Mouse (Mus musculus) midbrain, embryonic 11.5 days (tissue): ENCODE results near the gene Mat2b. TPM values are rescaled to one million over a fixed set of nuclear protein-coding genes. Genes with fewer than 3 reads are reported as not detected.
"Not testable (repeated sequence)": the region's sequence is repeated elsewhere in the genome, so short reads cannot be mapped to it uniquely, and the experiment has no call there.

ENCODE experiments used
- ATAC-seq: fragments of 200-750 bp; cut with Nextera tagmentation; 2 replicates; pipeline ENCODE4 v1.8.0; 2017; ENCODE audit warnings: moderate TSS enrichment, moderate library complexity; ENCODE audit not compliant: low FRiP score
- DNase-seq: peaks from one replicate; pipeline ENCODE4 v3.0.0; 2015; ENCODE audit warnings: low spot score; ENCODE audit errors: missing footprints
- H3K27ac ChIP-seq: fragments of 300-500 bp; sonication (generic); 2 replicates; pipeline ENCODE4 v1.5.1; 2014; ENCODE audit warnings: low read depth, low read length
- H3K27me3 ChIP-seq: fragments of 300-500 bp; sonication (generic); 2 replicates; pipeline ENCODE4 v1.6.1; 2014; ENCODE audit warnings: mild to moderate bottlenecking, low read length, moderate library complexity, mixed read lengths; ENCODE audit not compliant: control insufficient read depth, insufficient read depth
- H3K36me3 ChIP-seq: fragments of 300-500 bp; sonication (generic); 2 replicates; pipeline ENCODE4 v1.6.1; 2014; ENCODE audit warnings: mild to moderate bottlenecking, low read length, moderate library complexity, mixed read lengths; ENCODE audit not compliant: control insufficient read depth, insufficient read depth
- H3K4me1 ChIP-seq: fragments of 300-500 bp; sonication (generic); 2 replicates; pipeline ENCODE4 v1.6.1; 2014; ENCODE audit warnings: low read length; ENCODE audit not compliant: control insufficient read depth, insufficient read depth
- H3K4me2 ChIP-seq: fragments of 300-500 bp; sonication (generic); 2 replicates; pipeline ENCODE4 v1.6.1; 2014; ENCODE audit warnings: mild to moderate bottlenecking, moderate library complexity
- H3K4me3 ChIP-seq: fragments of 300-500 bp; sonication (generic); 2 replicates; pipeline ENCODE4 v1.5.1; 2014; ENCODE audit warnings: low read depth, low read length
- H3K9ac ChIP-seq: fragments of 300-500 bp; sonication (generic); 2 replicates; pipeline ENCODE4 v1.6.1; 2014; ENCODE audit warnings: low read length
- H3K9me3 ChIP-seq: fragments of 300-500 bp; sonication (generic); 2 replicates; pipeline ENCODE4 v1.6.1; 2016; ENCODE audit warnings: low read length; ENCODE audit not compliant: control insufficient read depth
- WGBS: fragments of 180-500 bp; shearing (Covaris S2); extraction: QIAGEN DNeasy Blood & Tissue Kit; methylation state at CpG from one replicate; pipeline ENCODE4 v1.1.7; 2014; 5-methylcytosine and 5-hydroxymethylcytosine counted together
- polyA plus RNA-seq: library from polyadenylated mRNA; unstranded; fragments of >200 nt; fragmentation: Nextera tagmentation; extraction: Ambion mirVana; gene quantifications from 2 replicates; pipeline ENCODE4 v1.2.1, GENCODE M21; 2014

Mat2b gene
- polyA plus RNA-seq, 1 experiment from 2014 or later = 107 TPM

DNA sequence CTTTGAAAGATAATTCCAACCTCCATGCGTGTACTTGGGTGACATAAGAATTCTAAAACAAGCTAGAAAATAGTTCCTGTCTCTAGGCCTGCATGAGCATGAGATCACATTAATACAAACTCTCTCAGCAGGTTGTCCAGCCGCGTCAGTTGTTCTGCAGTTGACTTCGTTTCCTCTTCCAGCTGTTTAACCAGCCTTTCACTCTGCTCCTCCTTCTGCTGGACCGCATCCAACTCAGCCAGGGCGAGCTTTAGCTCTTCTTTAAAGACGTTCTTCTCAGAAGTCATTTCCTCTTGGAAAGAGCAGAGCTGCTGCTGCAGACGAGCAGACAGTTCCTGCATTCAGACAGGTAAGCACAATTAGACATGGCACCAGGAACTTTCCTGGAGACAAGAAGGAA is 18.9 kb upstream of the Mat2b start:
- Histone ChIP-seq H3K27me3 (no peaks in the 10 kb centered on the region), H3K9me3 (no peaks in the 10 kb centered on the region), H3K4me1 (no peaks in the 10 kb centered on the region), H3K9ac (no peak overlapping the region), H3K4me2 (no peak overlapping the region), H3K4me3 (no peak overlapping the region), H3K27ac (no peak overlapping the region), H3K36me3 (peaks cover 30% of the 10 kb centered on the region)
- DNase-seq (peak; percentile 12), ATAC-seq (no peak)
- 91% methylated on average over 8 of the region's 8 CpGs for WGBS

- 93% methylated on average over 6 of the region's 6 CpGs for WGBS
- not testable (repeated sequence) for H3K9ac ChIP-seq, H3K27me3 ChIP-seq, H3K9me3 ChIP-seq, H3K4me3 ChIP-seq, H3K4me1 ChIP-seq, DNase-seq, H3K27ac ChIP-seq, H3K4me2 ChIP-seq, ATAC-seq
- peaks cover 20% of the 10 kb centered on the region for H3K36me3 ChIP-seq
Measured at GRCm38 (mm10) chr11:40709899-40710298, 14.9 kb upstream of the Mat2b start.

- Histone ChIP-seq H3K9ac (peak overlapping the region; percentile 95), H3K36me3 (no peaks in the 10 kb centered on the region), H3K27ac (peak overlapping the region; percentile 92), H3K9me3 (no peaks in the 10 kb centered on the region), H3K4me1 (peaks cover 11% of the 10 kb centered on the region), H3K27me3 (no peaks in the 10 kb centered on the region), H3K4me3 (peak overlapping the region; percentile 84), H3K4me2 (peak overlapping the region; percentile 64)
- WGBS = under 1% methylated on average over 31 of the region's 31 CpGs
- ATAC-seq (peak; percentile 75), DNase-seq (peak; percentile 97)
Measured at GRCm38 (mm10) chr11:40694311-40695087, 504 bp downstream of the Mat2b start.

- no peaks in the 10 kb centered on the region for H3K27me3 ChIP-seq
- peak overlapping the region; percentile 95 for H3K9ac ChIP-seq
- no peaks in the 10 kb centered on the region for H3K9me3 ChIP-seq
- H3K36me3 ChIP-seq = no peaks in the 10 kb centered on the region
- peak overlapping the region; percentile 64 for H3K4me2 ChIP-seq
- peak overlapping the region; percentile 92; the same call in 1 of the 2 replicates for H3K27ac ChIP-seq
- ATAC-seq (no peak), DNase-seq (peak; percentile 93)
- peak overlapping the region; percentile 84 for H3K4me3 ChIP-seq
- H3K4me1 ChIP-seq = peaks cover 11% of the 10 kb centered on the region
- 1% methylated on average over 16 of the region's 16 CpGs for WGBS
Measured at GRCm38 (mm10) chr11:40693366-40693951, 1.5 kb downstream of the Mat2b start.

GRCm38 (mm10) chr11:40692511-40693365 is 2.3 kb downstream of the Mat2b start:
- H3K4me3 ChIP-seq = peak overlapping the region; percentile 84
- H3K27me3 ChIP-seq = no peaks in the 10 kb centered on the region

DNA sequence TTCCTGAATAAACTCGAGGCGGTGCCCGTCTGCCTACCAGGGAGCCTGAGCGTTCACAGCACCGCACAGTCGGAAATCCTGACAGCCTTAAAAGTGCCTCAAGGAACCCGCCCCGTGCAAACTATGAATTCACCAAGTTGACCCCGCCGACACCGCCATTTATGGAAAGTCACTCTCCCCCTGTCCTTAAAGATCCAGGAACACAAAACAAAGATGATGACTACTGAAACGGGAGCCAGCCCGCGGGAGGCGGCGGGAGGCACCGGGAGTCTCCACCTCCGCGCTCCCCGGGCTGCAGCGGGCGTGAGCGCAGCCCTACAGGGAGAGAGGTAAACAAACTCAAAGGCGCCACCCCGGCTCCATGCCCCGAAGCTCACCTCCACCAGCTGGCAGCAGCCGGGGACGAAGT is 2.9 kb downstream of the Mat2b start:
- Histone ChIP-seq H3K36me3 (0 out of 2 replicates have a peak, but pooled peaks cover 2% of the 10 kb centered on the region), H3K4me1 (peaks cover 11% of the 10 kb centered on the region), H3K4me2 (peak overlapping the region; percentile 64), H3K4me3 (peak overlapping the region; percentile 84), H3K9me3 (no peaks in the 10 kb centered on the region), H3K27me3 (no peaks in the 10 kb centered on the region), H3K27ac (peak overlapping the region; percentile 30), H3K9ac (peak overlapping the region; percentile 74)
- under 1% methylated on average over 28 of the region's 28 CpGs for WGBS
- ATAC-seq = peak; percentile 73
- DNase-seq = no peak

More at GRCm38 (mm10) chr11:40692511-40693365, 2.3 kb downstream of the Mat2b start:
- Histone ChIP-seq H3K27ac (peak overlapping the region; percentile 30), H3K36me3 (no peaks in the 10 kb centered on the region), H3K9me3 (no peaks in the 10 kb centered on the region), H3K4me1 (peaks cover 11% of the 10 kb centered on the region), H3K4me2 (peak overlapping the region; percentile 64), H3K9ac (peak overlapping the region; percentile 95)
- ATAC-seq (peak; percentile 96), DNase-seq (peak; percentile 98)
- 1% methylated on average over 36 of the region's 36 CpGs for WGBS

DNA sequence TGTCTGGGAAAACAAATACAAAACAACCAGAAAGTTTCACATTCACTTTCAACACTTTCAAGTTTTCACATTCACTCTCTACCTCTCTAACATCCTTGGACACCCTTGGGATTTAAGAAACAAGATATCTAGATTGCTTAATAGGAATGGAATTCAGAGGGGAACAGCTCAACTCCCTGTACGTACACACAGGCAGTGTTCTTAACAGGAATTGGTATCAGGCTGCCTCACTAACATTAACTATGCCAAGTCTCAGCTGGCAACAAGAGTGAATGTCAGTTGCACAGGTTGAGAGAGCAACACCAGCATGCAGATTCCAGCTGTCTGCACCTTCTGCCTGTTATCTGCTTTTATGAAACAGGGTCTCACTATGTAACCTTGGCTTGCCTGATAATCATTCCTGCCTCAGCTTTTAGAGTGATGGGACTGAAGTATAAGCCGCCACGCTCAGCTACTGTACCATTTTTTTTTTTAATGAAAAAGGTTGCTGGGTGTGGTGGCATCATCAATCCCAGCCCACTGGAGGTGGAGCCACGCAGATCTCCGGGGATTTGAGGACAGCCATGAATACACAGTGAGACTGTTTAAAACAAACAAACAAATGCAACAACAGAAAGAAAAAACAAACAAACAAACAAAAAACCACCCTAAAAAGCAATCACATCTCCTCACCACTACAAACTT is 4.4 kb downstream of the Mat2b start:
- Histone ChIP-seq H3K4me1 (peaks cover 11% of the 10 kb centered on the region), H3K27ac (no peak overlapping the region), H3K4me2 (no peak overlapping the region), H3K27me3 (no peaks in the 10 kb centered on the region), H3K36me3 (peaks cover 3% of the 10 kb centered on the region; the same call in 1 of the 2 replicates), H3K4me3 (no peak overlapping the region), H3K9me3 (no peaks in the 10 kb centered on the region), H3K9ac (no peak overlapping the region)
- WGBS = 87% methylated on average over 5 of the region's 5 CpGs
- ATAC-seq (no peak), DNase-seq (no peak)

GRCm38 (mm10) chr11:40683295-40683694 is 11.7 kb downstream of the Mat2b start:
- Histone ChIP-seq H3K9me3 (no peaks in the 10 kb centered on the region), H3K36me3 (peaks cover 31% of the 10 kb centered on the region)
- WGBS = 76% methylated on average over 3 of the region's 3 CpGs

More at GRCm38 (mm10) chr11:40683295-40683694, 11.7 kb downstream of the Mat2b start:
- Histone ChIP-seq H3K4me2 (no peak overlapping the region), H3K4me3 (no peak overlapping the region), H3K9ac (no peak overlapping the region), H3K4me1 (no peaks in the 10 kb centered on the region), H3K27ac (no peak overlapping the region), H3K27me3 (no peaks in the 10 kb centered on the region)
- ATAC-seq = no peak
- no peak for DNase-seq
